Mouse (Mus musculus): ENCODE results near the gene T2.
"Not testable (repeated sequence)": the region's sequence is repeated elsewhere in the genome, so short reads cannot be mapped to it uniquely, and the experiment has no call there.

Gene T2

DNA sequence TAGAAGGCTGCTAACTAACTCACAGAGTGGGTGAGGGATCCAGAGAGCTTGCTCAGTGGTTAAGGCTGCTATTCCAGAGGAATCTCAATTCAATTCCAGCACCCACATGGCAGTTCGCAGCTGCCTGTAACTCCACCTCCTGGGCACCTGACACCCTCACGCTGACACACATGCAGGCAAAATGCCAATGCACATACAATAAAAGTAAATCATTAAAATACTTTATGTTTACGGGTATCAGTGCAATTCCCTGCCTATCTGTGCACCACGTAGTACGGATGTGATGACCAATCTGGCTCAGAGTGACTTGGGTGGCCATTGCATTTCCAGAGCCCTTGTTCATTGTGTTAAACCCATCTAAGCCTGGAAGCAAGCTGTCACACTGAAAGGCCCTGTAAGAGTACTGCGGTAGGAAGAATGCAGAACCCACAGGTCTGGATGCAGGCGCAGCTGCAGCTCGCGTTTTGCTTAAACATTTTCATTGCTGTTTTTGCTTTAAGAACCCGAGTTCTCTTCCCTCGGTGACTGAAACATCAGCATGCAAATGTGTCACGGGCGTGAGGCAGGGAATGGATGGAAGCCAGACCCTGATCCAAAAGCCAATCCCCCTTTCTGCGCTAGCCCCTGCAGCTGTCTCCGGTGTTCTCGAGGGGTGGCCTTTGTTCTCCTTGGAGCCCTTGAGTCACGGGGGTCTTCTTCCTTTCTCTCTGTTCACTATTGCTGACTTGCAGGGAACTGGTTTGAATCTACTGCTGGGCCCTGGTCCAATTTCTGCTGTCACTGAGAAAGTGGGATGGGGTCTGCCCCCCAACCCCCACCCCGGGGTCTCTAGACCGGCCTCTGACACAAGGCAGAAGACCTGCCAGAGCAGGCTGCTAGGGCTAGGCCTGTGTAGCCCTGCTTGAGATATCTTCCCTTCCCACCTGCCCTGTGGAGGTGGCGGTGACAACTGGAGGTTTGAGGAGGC is 12.0 kb downstream of the T2 start:
- DNase-seq, result peak; percentile 57

DNA sequence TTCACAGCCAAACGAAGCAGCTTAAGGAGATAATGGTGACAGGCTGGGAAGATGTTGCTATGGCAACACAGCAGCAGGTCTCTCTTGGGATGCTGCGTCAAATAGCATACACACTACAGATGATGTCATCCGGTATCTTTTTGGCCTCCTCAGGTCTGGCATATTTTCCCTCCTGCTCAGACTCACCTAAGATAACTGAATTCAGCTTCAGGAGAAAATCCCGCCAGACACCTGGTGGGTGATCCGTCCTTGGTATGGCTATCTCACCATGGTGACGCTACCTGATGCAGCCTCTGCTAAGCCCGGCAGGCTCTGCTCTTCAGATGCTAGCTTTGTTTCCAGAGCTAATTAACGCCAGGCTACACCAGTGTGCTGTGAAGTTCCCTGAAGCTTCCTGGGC is 12.8 kb downstream of the T2 start:
- DNase-seq, result peak; percentile 66

- DNase-seq, result no peak
These were observed 13.4 kb downstream of the T2 start for GRCm38 (mm10) chr17:8369171-8369570.

DNA sequence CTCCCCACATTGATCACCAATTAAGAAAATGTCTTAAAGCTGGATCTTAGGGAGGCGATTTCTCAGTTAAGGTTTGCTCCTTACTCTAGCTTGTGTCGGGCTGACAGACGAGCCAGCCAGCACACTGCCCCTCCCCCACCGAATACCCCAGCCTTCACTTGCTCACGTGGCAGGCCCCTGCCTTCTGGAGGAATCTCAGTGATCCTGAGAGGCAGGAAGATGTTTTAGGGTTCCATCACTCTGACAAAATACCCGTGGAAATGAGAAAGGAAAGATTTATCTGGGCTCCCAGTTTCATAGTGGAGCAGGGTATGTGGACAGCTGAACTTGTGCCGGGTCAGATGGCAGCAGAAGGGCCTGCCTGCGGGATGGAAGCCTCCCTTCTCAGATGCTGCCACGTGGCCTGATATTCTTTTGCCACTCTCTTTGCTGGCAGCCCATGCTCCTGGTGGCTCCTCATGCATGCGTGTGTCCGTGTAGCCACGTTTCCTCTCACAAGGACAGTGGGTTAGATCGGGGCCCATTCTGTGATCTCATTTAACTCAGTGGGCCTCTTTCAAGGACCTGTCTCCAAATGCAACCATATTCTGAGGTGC is 14.9 kb downstream of the T2 start:
- no peak for DNase-seq

- DNase-seq, result peak; percentile 64
These were observed 16.0 kb downstream of the T2 start for GRCm38 (mm10) chr17:8371834-8372233.

DNA sequence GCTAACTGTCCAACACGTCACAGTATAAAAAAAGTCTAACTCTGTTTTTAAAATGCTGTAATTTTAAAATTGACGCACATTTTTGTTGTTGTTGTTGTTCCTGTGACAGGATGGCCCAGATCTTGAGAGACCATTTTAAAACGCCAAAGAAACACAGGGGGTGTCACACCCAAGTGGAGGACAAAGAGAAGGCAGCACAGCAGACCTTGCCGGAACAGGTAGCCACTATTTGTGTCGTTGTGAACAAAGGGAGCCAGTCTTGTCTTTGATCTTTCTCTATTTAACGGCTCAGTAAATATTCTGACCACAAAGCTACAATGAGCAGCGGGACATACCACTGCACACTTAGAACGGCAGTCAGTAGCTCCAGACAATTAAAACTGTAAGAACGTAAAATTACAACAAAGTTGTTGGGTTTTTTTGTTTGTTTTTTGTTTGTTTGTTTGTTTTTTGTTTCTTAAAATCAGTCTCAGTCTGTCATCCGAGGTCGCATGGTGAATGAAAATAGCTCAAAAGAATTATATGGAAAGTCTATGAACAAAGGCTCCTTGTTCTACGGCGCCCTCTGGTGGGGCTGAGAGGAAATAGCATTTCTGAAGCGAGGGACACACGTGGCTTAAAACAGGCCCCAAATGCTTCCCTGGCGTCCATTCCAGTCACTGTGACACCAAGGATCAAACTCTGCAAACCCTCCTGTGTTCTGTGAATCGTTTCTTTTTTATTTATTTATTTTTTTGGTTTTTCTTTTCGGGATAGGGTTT is 16.7 kb downstream of the T2 start:
- DNase-seq, result peak; percentile 78

DNA sequence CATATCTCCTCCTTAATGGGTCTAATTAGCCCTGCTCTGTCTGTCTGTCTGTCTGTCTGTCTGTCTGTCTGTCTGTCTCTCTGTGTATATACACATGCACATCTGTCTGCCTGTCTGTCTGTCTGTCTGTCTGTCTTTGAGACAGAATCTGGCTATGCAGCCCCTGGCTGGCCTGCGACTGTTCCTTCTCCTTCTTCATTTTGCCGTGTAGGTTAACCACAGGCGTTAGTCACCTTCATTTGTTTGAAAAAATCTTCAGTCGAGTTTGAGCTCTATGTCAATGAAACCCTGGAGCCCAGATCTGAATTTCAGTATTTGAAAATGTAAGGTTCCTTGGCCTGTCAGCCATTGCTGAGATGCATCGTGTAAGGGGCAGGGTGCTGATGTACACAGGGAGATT is 21.5 kb downstream of the T2 start:
- no peak for DNase-seq

GRCm38 (mm10) chr17:8385441-8385840 is 29.6 kb downstream of the T2 start:
- no peak for DNase-seq

- DNase-seq, result no peak
These were observed 32.7 kb downstream of the T2 start for GRCm38 (mm10) chr17:8388463-8388862.

DNA sequence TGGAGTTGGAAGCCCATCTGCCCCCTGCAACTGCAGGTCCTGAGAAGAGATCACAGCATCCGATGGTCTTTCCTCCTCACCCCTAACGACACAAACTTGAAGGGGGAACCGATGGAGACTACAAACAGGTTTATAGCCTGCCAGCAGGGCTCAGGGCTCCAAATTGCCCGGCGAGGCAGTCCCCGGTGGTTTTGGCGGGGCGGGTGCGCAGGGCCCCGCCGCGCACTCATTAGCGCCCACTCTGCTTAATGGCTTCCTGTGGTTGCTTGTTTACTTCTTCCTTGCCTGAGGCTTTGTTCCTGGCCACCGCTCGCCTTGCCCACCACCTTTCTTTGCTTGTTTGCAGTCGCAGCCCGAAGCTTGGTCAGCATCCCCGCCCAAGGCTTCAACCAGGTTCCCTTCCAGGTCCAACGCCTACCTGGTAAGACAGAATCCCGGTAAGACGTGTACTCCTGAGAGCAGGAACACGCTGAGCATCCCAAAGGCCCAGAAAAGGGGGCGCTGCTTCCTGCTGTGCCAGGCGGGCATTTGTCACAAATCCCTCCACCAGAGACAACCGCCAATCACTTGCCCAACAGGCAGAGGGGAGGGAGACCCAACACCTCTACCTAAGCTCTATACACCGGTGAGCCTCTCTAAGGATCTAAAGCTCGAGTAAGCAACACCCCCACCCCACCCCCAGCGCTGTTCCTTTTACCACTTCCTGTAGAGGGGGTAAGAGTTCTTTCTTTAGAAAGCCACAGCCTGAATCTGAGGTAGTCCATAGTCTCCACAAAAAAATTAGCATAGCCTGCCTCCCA is 33.4 kb downstream of the T2 start:
- no peak for DNase-seq

- DNase-seq, result no peak
These were observed 34.0 kb downstream of the T2 start for GRCm38 (mm10) chr17:8389790-8390095.

DNA sequence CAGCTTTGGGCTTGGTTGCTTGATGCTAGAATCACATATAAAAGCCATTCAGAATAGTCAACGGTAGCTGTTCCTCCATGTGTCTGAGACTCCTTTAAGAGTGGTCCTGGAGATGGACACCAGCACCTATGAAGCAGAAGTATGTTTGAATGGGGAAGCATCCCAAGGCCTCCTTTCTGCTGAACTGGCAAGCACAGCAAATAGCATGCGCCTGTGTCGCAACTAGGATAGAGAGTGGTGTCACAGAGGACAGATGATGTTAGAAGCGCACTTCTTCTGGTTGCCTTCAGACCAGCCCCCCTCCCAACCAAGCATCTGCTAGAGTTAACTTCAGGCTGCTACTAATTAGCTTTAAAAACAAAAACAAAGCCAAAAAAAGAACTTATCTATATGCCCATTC is 34.7 kb downstream of the T2 start:
- DNase-seq, result no peak

GRCm38 (mm10) chr17:8396371-8396770 is 40.6 kb downstream of the T2 start:
- no peak for DNase-seq

DNA sequence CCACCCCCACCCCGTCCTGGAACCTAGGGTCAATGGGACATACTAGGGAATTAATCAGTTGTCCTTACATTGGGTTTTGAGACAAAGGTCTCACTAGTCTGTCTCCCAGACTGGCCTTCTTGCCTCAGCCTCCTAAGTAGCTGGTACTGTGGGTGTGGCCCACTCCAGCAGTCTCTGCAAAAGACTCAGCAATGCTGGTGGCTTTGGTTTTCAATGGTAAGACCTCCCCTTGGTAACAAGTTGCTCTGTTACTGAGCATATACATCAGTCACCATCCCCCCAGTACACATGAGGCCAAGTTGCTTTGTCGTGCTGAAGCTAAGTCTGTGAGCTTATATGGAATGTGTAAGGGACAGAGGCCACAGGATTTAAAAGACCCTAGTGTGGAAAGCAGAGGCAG is 42.2 kb downstream of the T2 start:
- no peak for DNase-seq

DNA sequence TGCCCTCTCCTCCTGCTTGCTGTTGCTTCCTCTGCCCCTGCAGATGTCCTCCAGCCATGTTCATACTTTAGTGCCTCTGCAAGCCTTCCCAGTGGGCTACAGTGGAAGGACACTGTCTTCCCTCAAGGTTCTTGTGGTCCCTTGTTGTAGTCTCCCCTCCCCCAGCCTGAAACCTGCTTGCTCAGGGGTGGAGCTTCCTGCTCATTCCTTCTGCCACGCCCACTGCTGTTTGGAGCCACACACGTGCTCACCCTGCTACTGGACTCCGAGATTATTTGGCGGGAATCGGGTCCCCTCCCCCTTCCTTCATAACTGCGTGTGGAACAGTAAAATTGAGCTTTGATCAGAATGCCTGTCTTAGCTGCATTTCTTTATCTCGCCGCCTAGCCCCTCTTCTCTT is 48.1 kb downstream of the T2 start:
- not testable (repeated sequence) for DNase-seq

DNA sequence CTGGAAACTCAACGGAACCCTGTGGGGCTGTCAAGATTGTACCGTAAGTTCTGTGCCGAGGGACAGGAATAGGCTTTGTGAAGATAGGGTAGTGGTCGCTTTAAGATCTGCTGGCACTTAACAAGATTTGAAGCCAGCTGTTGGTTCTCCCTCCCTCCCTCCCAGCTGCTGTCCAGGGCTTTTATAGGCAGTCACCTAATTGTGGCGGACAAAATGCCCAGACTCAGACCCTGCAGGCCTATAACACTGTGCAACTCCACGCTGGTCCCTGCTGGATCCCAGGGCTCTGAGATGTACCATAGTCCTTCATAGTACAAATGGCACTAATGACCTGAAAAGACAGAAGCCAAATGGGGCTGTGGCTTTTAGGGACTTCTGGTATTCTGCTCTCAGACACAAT is 50.5 kb downstream of the T2 start:
- no peak for DNase-seq

GRCm38 (mm10) chr17:8408002-8408401 is 52.2 kb downstream of the T2 start:
- not testable (repeated sequence) for DNase-seq

DNA sequence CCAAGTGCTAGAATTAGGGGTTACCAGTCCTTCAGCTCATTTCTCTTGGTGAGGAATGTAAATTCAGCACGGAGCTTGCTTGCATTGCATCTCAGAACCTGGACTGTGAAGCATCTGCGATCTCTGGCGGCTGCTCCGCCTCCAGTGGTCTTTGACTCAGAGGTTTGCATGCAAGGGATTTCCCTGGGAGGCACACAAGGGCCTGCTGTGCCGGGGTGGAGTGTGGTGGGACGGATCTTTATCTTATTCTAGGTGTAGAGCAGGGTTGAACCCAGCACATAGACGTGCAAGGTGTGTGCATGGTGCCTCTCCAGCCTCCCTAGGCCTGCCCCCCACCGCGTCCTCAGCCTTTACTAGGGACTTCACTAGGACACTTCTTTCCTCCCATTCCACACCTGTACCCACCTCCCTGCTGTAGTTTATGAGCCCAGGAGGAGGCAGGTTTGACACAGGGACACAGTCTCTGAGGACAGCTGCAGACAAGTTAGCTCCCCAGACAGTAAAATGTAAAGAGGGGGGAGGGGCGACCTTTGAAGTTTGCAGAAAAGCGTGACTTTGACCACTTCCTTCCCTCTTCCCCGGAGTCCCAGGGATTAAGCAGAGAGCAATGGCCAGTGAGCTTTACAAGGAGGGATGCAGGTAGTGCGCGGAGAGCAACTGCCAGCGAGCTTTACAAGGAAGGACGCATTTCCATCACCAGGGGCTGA is 53.0 kb downstream of the T2 start:
- DNase-seq, result no peak

GRCm38 (mm10) chr17:8410330-8410729 is 54.5 kb downstream of the T2 start:
- no peak for DNase-seq

DNA sequence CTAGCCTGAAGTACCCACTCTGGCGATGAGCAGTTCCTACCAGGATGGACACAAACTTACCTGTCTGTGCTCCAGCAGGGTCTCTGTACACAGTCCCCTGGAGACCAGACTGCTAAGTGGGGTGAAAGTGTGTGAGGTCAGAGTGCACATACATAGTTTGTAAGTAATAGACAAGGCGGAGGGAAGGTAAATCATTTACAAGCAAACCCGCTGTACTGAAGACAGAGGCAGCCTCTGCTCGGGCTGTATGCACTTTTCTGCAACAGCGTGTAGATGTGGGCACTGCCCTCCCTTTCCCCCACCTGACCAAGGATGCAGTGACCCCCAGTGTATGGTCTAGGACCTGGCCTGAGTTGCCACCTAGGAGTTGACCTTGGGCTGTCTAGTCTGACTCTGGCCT is 57.9 kb downstream of the T2 start:
- no peak for DNase-seq

DNA sequence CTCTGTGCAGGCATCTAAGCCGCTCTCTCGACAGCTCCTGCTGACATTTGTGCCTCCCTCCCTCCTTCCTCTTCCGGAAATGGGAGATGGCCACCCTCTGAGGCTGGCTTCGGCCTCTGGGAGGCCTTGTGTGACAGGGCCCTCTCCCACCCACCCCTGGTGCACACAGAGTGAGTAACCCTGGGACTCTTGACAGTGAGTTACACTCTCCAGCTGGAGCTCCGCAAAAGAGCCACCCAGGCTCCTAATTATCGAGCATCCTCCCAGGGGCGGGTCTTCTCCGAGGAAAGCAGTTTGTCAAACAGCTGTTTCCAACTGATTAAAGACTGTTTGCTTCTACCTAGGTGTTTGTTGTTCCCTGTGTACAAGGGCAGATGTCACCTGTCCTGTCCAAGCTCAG is 59.7 kb downstream of the T2 start:
- DNase-seq, result no peak

GRCm38 (mm10) chr17:8416865-8417264 is 61.1 kb downstream of the T2 start:
- DNase-seq, result no peak

All from cerebellum, adult 9-11 months (tissue).